Mouse (Mus musculus): ENCODE results near the gene Mob1b.
A peak's percentile ranks its signal among the peaks of the same experiment; 100 is the strongest.

The Mob1b gene

GRCm38 (mm10) chr5:88768201-88768600 lies 47.5 kb downstream of the Mob1b start:
- no peak for DNase-seq (ENCODE audit: low read depth, low spot score)

GRCm38 (mm10) chr5:88782072-88782765 lies 61.6 kb downstream of the Mob1b start:
- DNase-seq (ENCODE audit: low read depth, low spot score) = no peak

- no peak for DNase-seq (ENCODE audit: low read depth, low spot score)
Measured at GRCm38 (mm10) chr5:88785059-88785458, 64.4 kb downstream of the Mob1b start.

- no peak for DNase-seq (ENCODE audit: low read depth, low spot score)
Measured at GRCm38 (mm10) chr5:88790675-88791074, 70.0 kb downstream of the Mob1b start.

- DNase-seq (ENCODE audit: low read depth, low spot score) = peak; percentile 34
Measured at GRCm38 (mm10) chr5:88791256-88792245, 70.9 kb downstream of the Mob1b start.

GRCm38 (mm10) chr5:88793676-88794075 lies 73.0 kb downstream of the Mob1b start:
- DNase-seq (ENCODE audit: low read depth, low spot score) = no peak

GRCm38 (mm10) chr5:88795910-88796584 lies 75.4 kb downstream of the Mob1b start:
- DNase-seq (ENCODE audit: low read depth, low spot score) = no peak

GRCm38 (mm10) chr5:88796588-88796987 lies 75.9 kb downstream of the Mob1b start:
- no peak for DNase-seq (ENCODE audit: low read depth, low spot score)

GRCm38 (mm10) chr5:88797121-88797520 lies 76.5 kb downstream of the Mob1b start:
- DNase-seq (ENCODE audit: low read depth, low spot score) = no peak

- DNase-seq (ENCODE audit: low read depth, low spot score) = no peak
Measured at GRCm38 (mm10) chr5:88805616-88806015, 85.0 kb downstream of the Mob1b start.

- DNase-seq (ENCODE audit: low read depth, low spot score) = no peak
Measured at GRCm38 (mm10) chr5:88806278-88806677, 85.6 kb downstream of the Mob1b start.

- no peak for DNase-seq (ENCODE audit: low read depth, low spot score)
Measured at GRCm38 (mm10) chr5:88807342-88807741, 86.7 kb downstream of the Mob1b start.

GRCm38 (mm10) chr5:88813188-88813587 lies 92.5 kb downstream of the Mob1b start:
- no peak for DNase-seq (ENCODE audit: low read depth, low spot score)
